Mouse (Mus musculus) neural tube, embryonic 13.5 days (tissue): Measurements from ENCODE around the gene Gstz1. TPM values are rescaled to one million over a fixed set of nuclear protein-coding genes. Genes with fewer than 3 reads are reported as not detected.

Experiments used
- ATAC-seq: fragments of 200-750 bp; cut with Nextera tagmentation; 2 replicates; pipeline ENCODE4 v1.8.0; 2017; ENCODE audit warnings: low read depth, mild to moderate bottlenecking, moderate TSS enrichment, moderate library complexity
- H3K27ac ChIP-seq: fragments of 300-500 bp; sonication (generic); replicated peaks from 2 replicates; pipeline ENCODE4 v1.5.1; 2015; ENCODE audit warnings: moderate library complexity, mild to moderate bottlenecking, inconsistent platforms
- H3K27me3 ChIP-seq: fragments of 300-500 bp; sonication (generic); 2 replicates; pipeline ENCODE4 v1.6.1; 2015; ENCODE audit warnings: mild to moderate bottlenecking, inconsistent platforms
- H3K36me3 ChIP-seq: fragments of 300-500 bp; sonication (generic); 2 replicates; pipeline ENCODE4 v1.6.1; 2015; ENCODE audit warnings: mild to moderate bottlenecking, inconsistent platforms
- H3K4me1 ChIP-seq: fragments of 300-500 bp; sonication (generic); replicated peaks from 2 replicates; pipeline ENCODE4 v1.6.1; 2015; ENCODE audit warnings: inconsistent platforms
- H3K4me2 ChIP-seq: fragments of 300-500 bp; sonication (generic); 2 replicates; pipeline ENCODE4 v1.6.1; 2015; ENCODE audit warnings: inconsistent platforms, mild to moderate bottlenecking, moderate library complexity
- H3K4me3 ChIP-seq: fragments of 300-500 bp; sonication (generic); 2 replicates; pipeline ENCODE4 v1.5.1; 2015; ENCODE audit warnings: mild to moderate bottlenecking, inconsistent platforms
- H3K9ac ChIP-seq: fragments of 300-500 bp; sonication (generic); 2 replicates; pipeline ENCODE4 v1.6.1; 2015; ENCODE audit warnings: moderate library complexity, mild to moderate bottlenecking, inconsistent platforms
- H3K9me3 ChIP-seq: fragments of 300-500 bp; sonication (generic); 2 replicates; pipeline ENCODE4 v1.6.1; 2016; ENCODE audit warnings: inconsistent platforms
- WGBS: fragments of 180-500 bp; shearing (Covaris S2); methylation state at CpG from one replicate; pipeline ENCODE4 v1.1.7; 2015; 5-methylcytosine and 5-hydroxymethylcytosine counted together
- polyA plus RNA-seq: library from polyadenylated mRNA; unstranded; fragments of >200 nt; fragmentation: Nextera tagmentation; extraction: Ambion mirVana; gene quantifications from 2 replicates; pipeline ENCODE4 v1.2.1, GENCODE M21; 2015

The Gstz1 gene
- polyA plus RNA-seq, 1 experiment from 2014 or later = 28.0 TPM

GRCm38 (mm10) chr12:87212844-87213606 is 66.1 kb downstream of the Gstz1 start:
- Histone ChIP-seq H3K27ac (no peak overlapping the region), H3K4me3 (no peak overlapping the region), H3K9me3 (no peaks in the 10 kb centered on the region), H3K9ac (no peak overlapping the region), H3K27me3 (no peaks in the 10 kb centered on the region), H3K4me1 (no peaks in the 10 kb centered on the region), H3K36me3 (no peaks in the 10 kb centered on the region), H3K4me2 (no peak overlapping the region)
- ATAC-seq = no peak
- 63% methylated on average over 2 of the region's 2 CpGs for WGBS

Other genes starting within 250 kb of the Gstz1 start
- 39.2 and 45.6 TPM in 2 replicates for gene Cipc, start 200.1 kb upstream of the Gstz1 start, polyA plus RNA-seq
- 17.1 and 23.5 TPM in 2 replicates for gene Zdhhc22, start 156.7 kb upstream of the Gstz1 start, polyA plus RNA-seq
- 6.1 and 7.1 TPM in 2 replicates for gene Tmem63c, start 125.8 kb upstream of the Gstz1 start, polyA plus RNA-seq
- 1.0 and 1.2 TPM in 2 replicates for gene Ngb, start 44.6 kb upstream of the Gstz1 start, polyA plus RNA-seq
- gene Pomt2, start 803 bp downstream of the Gstz1 start, polyA plus RNA-seq = 11.4 and 12.4 TPM in 2 replicates
- gene Samd15, start 52.6 kb downstream of the Gstz1 start, polyA plus RNA-seq = 1.7 and 2.1 TPM in 2 replicates
- 3.8 and 3.9 TPM in 2 replicates for gene Tmed8, start 53.3 kb downstream of the Gstz1 start, polyA plus RNA-seq
- 1.6 and 1.7 TPM in 2 replicates for gene Noxred1, start 91.6 kb downstream of the Gstz1 start, polyA plus RNA-seq
- 56.9 and 58.2 TPM in 2 replicates for gene Vipas39, start 119.1 kb downstream of the Gstz1 start, polyA plus RNA-seq
- gene Ahsa1, start 119.3 kb downstream of the Gstz1 start, polyA plus RNA-seq = 196 and 211 TPM in 2 replicates
- gene Ism2, start 152.5 kb downstream of the Gstz1 start, polyA plus RNA-seq = 0.60 and 0.61 TPM in 2 replicates
- gene Sptlc2, start 241.2 kb downstream of the Gstz1 start, polyA plus RNA-seq = 63.9 and 65.1 TPM in 2 replicates